Mouse (Mus musculus): ENCODE measurements around the gene A930002H24Rik. TPM values are rescaled to one million over a fixed set of nuclear protein-coding genes. Genes with fewer than 3 reads are reported as not detected.
"Not testable (repeated sequence)": the region's sequence is repeated elsewhere in the genome, so short reads cannot be mapped to it uniquely, and the experiment has no call there.

The A930002H24Rik gene
- polyA plus RNA-seq, 1 experiment from 2014 or later, result 3.3 TPM

DNA sequence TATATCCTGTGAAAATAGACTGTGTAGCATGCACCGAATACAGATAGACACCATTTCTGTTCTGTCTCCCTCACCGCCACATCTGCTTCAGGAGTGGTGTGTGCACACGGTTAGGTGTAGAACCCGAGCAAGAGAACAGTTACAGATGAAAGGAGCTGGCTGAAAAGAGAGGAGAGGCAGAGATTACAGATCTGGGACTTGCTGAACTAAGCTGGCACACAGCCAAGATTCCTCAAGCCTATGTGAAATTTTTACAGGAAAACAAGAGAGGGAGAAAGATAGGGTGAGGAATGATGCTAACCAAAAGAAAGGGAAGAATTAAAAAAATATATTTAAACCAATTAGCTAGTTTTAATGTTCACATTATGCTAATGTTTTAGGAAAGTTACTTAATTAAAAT, 2.6 kb downstream of the A930002H24Rik start:
- H3K27me3 ChIP-seq, result no peaks in the 10 kb centered on the region
- no peak overlapping the region for H3K9ac ChIP-seq
- H3K4me1 ChIP-seq, result peaks cover 12% of the 10 kb centered on the region; the same call in 1 of the 2 replicates
- H3K36me3 ChIP-seq, result no peaks in the 10 kb centered on the region
- WGBS, result 29% methylated on average over 4 of the region's 4 CpGs
- no peak overlapping the region for H3K27ac ChIP-seq
- H3K4me3 ChIP-seq, result no peak overlapping the region
- no peak for ATAC-seq (ENCODE audit: borderline replicate concordance, extremely low read depth, low FRiP score, low TSS enrichment)
- H3K9me3 ChIP-seq, result no peaks in the 10 kb centered on the region
- no peak overlapping the region for H3K4me2 ChIP-seq

DNA sequence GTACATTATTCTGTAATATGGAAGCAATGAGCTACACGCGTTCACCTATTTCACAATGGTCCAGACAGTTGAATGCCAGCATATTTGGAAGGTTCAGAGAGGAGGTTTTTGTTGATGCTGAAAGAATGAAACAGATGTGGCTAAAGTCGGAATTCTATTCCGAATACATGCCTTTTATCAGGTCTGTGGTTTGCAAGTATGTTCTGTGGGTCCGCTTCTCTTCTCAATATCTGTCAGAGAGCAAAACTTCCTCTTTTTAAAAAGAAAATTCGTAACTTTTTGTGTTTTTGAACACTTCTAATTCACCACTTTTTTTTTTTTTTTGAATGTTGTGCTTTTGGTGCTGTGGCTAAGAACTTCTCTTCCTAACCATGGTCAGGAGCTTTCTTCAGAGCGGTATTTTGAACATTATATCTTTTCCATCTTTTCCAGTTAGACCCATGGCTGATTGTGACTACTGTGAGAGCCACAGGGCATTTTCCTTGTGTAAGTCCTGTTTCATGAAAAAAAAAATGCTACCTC, 6.5 kb downstream of the A930002H24Rik start:
- Histone ChIP-seq H3K36me3 (no peaks in the 10 kb centered on the region), H3K9ac (no peak overlapping the region), H3K4me2 (no peak overlapping the region), H3K4me1 (peaks cover 4% of the 10 kb centered on the region; the same call in 1 of the 2 replicates), H3K4me3 (no peak overlapping the region), H3K27ac (no peak overlapping the region), H3K9me3 (no peaks in the 10 kb centered on the region), H3K27me3 (no peaks in the 10 kb centered on the region)
- 87% methylated on average over 7 of the region's 7 CpGs for WGBS
- no peak for ATAC-seq (ENCODE audit: borderline replicate concordance, extremely low read depth, low FRiP score, low TSS enrichment)

DNA sequence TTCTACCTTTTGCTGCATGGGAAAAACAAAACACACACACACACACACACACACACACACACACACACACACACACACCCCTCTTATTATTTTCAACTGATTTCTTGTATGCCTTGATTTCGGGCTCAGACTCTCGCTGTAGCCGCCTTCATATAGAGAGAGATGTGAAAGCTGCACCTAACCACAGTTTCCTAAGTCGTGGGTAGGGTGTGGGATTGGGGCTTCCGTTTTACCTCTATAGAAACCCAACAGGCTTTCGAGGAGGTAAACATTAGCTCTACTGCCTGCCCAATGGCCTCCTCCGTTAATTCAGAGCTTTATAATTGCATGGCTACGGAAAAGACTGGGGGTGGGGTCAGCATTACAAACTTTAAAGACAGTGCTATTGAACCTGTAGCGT, 13.6 kb downstream of the A930002H24Rik start:
- ATAC-seq (ENCODE audit: borderline replicate concordance, extremely low read depth, low FRiP score, low TSS enrichment), result no peak
- peak overlapping the region; percentile 60 for H3K4me2 ChIP-seq

DNA sequence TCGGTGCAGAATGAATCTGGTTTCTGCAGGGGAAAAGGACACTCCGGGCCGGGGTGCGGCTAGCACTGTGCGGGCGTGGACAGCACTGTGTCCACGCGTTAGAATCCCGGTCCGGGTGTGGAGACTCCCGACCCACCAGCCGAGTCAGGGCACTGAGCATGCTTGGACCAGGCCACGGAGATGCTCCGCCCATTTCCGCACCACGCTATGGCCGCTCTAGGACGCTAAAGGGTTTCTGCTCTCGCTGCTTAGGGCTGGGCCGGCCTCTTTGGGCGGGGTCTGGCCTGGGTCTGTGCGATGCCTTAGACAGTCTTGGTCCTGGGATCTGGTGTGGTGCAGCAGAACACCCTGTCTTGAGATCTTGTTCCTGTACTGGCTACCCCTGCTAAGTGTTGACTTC, 14.0 kb downstream of the A930002H24Rik start:
- no peaks in the 10 kb centered on the region for H3K36me3 ChIP-seq

More for the DNA sequence above, 13.6 kb downstream of the A930002H24Rik start:
- Histone ChIP-seq H3K27me3 (no peaks in the 10 kb centered on the region), H3K4me1 (0 out of 2 replicates have a peak, but pooled peaks cover 3% of the 10 kb centered on the region), H3K9me3 (no peaks in the 10 kb centered on the region), H3K9ac (no peak overlapping the region), H3K36me3 (no peaks in the 10 kb centered on the region), H3K27ac (no peak overlapping the region), H3K4me3 (no peak overlapping the region)
- WGBS, result 88% methylated on average over 9 of the region's 9 CpGs

DNA sequence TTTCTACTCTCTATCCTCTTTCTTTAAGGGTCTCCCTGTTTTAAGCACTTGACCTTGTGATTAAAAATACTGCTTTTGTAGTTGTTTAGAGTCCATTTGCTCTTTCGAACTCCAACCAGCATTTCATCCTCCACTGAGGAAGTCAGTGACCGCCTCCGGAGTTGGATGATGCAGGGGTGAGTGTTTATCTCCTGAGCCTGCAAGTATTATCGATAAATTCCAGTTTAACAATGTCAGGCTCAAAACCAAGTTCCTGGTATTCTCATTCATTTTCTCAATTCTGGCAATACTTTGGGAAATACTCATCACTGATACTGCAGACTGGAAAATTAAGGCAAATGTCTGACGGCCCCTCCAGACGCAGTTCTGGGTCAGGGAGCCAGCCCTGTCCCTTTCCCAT, 14.4 kb downstream of the A930002H24Rik start:
- H3K4me3 ChIP-seq, result peak overlapping the region; percentile 68
- H3K36me3 ChIP-seq, result no peaks in the 10 kb centered on the region
- peak overlapping the region; percentile 84 for H3K9ac ChIP-seq
- peak overlapping the region; percentile 60 for H3K4me2 ChIP-seq
- 0 out of 2 replicates have a peak, but pooled peaks cover 3% of the 10 kb centered on the region for H3K4me1 ChIP-seq
- peak overlapping the region; percentile 61; the same call in 1 of the 2 replicates for H3K27ac ChIP-seq
- no peaks in the 10 kb centered on the region for H3K27me3 ChIP-seq
- WGBS, result 2% methylated on average over 6 of the region's 6 CpGs
- H3K9me3 ChIP-seq, result no peaks in the 10 kb centered on the region
- peak; percentile 36; the same call in 1 of the 2 replicates for ATAC-seq (ENCODE audit: borderline replicate concordance, extremely low read depth, low FRiP score, low TSS enrichment)

More for the DNA sequence above, 14.0 kb downstream of the A930002H24Rik start:
- Histone ChIP-seq H3K27ac (peak overlapping the region; percentile 61; the same call in 1 of the 2 replicates), H3K27me3 (no peaks in the 10 kb centered on the region), H3K4me1 (0 out of 2 replicates have a peak, but pooled peaks cover 3% of the 10 kb centered on the region), H3K4me3 (peak overlapping the region; percentile 68), H3K4me2 (peak overlapping the region; percentile 60), H3K9me3 (no peaks in the 10 kb centered on the region), H3K9ac (peak overlapping the region; percentile 84)
- WGBS, result under 1% methylated on average over 22 of the region's 22 CpGs
- ATAC-seq (ENCODE audit: borderline replicate concordance, extremely low read depth, low FRiP score, low TSS enrichment), result peak; percentile 100

DNA sequence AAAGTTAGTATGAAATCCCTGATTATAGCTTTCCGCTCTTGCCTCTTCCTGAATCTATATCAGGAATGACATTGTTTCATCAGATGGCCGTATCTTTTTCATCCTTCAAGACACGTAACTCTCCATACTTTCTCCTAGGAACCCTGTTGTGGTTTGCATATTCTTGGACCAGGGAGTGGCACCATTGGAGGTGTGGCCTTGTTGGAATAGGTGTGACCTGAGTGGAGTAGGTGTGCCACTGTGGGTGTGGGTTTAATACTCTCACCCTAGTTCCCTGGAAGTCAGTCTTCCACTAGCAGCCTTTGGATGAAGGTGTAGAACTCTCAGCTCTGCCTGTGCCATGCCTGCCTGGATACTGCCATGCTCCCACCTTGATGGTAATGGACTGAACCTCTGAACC, 17.8 kb downstream of the A930002H24Rik start:
- H3K36me3 ChIP-seq; H3K4me2 ChIP-seq; H3K4me3 ChIP-seq; H3K27ac ChIP-seq; H3K27me3 ChIP-seq; H3K4me1 ChIP-seq; ATAC-seq (ENCODE audit: borderline replicate concordance, extremely low read depth, low FRiP score, low TSS enrichment); H3K9ac ChIP-seq; H3K9me3 ChIP-seq: not testable (repeated sequence)
- 94% methylated on average over 3 of the region's 3 CpGs for WGBS

DNA sequence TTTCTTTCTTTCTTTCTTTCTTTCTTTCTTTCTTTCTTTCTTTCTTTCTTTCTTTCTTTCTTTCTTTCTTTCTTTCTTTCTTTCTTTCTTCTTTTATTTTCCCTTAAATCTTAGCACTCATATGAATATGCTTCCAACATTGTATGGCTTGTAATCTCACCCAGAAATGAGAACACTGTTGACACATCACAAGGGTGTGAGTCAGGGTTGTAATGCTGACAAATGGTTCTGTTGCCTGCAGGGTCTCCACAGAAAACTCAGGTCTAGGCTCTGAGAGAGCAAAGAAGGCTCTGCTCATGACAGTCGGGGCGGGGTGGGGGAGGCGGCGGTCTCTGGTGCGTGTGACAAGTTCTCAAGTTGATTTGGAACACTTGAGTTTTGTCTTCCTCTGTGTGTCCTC, 18.7 kb downstream of the A930002H24Rik start:
- 69% methylated on average over 5 of the region's 5 CpGs for WGBS
- H3K9ac ChIP-seq, result no peak overlapping the region
- no peak overlapping the region for H3K4me2 ChIP-seq
- no peak for ATAC-seq (ENCODE audit: borderline replicate concordance, extremely low read depth, low FRiP score, low TSS enrichment)
- no peak overlapping the region for H3K4me3 ChIP-seq
- H3K4me1 ChIP-seq, result 0 out of 2 replicates have a peak, but pooled peaks cover 3% of the 10 kb centered on the region
- H3K9me3 ChIP-seq, result no peaks in the 10 kb centered on the region
- no peaks in the 10 kb centered on the region for H3K27me3 ChIP-seq
- no peak overlapping the region for H3K27ac ChIP-seq
- H3K36me3 ChIP-seq, result no peaks in the 10 kb centered on the region

DNA sequence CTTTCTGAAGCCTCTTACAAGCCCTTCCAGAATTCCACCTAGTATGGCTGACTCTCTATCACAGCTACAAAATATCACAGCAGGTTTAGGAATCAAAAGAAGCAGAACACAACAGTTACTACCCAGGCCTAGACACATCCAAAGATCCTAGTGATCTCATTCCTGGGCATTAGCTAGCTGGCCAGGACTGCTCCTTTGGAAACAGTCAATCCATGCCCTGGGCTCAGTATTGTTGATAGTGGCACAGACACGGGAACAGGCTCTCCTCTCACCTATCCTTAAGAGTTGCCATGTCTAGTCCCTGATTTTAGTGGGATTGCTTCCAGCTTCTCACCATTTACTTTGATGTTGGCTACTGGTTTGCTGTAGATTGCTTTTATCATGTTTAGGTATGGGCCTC, 21.4 kb downstream of the A930002H24Rik start:
- Histone ChIP-seq H3K27ac (no peak overlapping the region), H3K9ac (no peak overlapping the region), H3K36me3 (no peaks in the 10 kb centered on the region), H3K4me2 (no peak overlapping the region), H3K9me3 (no peaks in the 10 kb centered on the region), H3K4me3 (no peak overlapping the region), H3K4me1 (no peaks in the 10 kb centered on the region), H3K27me3 (no peaks in the 10 kb centered on the region)
- 83% methylated on average over 1 of the region's 1 CpGs for WGBS
- ATAC-seq (ENCODE audit: borderline replicate concordance, extremely low read depth, low FRiP score, low TSS enrichment), result no peak

DNA sequence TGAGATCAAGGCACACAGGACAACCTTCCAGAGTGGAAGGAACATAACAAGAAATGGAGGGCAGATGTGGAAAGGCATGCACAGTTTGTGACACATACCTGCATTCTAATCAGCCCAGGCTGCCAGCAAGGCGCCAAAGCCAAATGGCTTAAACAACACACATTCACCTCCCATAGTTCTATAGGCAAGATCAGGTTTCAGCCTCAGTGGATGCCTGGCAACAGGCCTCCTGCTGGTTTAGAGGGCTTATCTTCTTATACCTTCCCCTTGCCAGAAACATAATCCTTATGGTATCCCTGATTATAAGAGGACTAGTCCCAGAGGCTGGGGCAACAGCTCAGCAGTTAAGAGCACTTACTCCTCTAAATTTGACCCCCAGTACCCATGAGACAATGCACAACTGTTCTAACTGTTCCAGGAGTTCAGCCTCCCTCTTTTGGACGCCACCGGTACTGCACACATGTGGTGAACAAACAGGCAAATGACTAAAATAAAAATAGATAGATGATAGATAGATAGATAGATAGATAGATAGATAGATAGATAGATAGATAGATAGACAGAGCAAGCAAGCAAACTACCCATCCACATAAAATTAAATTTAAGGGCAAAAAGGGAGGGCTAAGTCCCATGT, 23.8 kb downstream of the A930002H24Rik start:
- WGBS, result 84% methylated on average over 3 of the region's 3 CpGs
- Histone ChIP-seq H3K4me3 (no peak overlapping the region), H3K36me3 (no peaks in the 10 kb centered on the region), H3K9ac (no peak overlapping the region), H3K9me3 (no peaks in the 10 kb centered on the region), H3K4me2 (no peak overlapping the region), H3K27ac (no peak overlapping the region), H3K27me3 (no peaks in the 10 kb centered on the region), H3K4me1 (no peaks in the 10 kb centered on the region)
- ATAC-seq (ENCODE audit: borderline replicate concordance, extremely low read depth, low FRiP score, low TSS enrichment), result no peak

DNA sequence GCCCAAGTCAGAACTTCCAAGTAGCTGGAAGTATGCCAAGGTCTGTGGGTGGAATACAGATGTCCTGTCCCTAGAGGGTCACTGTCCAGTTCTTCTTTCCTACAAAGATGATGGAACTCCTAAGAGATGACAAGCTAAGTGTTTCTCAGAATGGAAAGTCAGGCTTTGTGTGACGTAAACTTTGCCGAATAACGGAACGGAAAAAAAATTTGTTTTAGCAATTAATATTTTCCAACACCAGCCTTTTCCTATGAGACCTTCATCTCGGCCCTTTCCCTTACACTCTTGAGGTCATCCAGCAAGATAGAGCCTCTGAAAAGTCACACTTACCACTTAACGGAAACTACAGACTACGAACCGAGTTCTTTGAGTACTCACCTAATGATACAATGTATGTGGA, 25.4 kb downstream of the A930002H24Rik start:
- H3K27ac ChIP-seq, result no peak overlapping the region
- H3K4me1 ChIP-seq, result no peaks in the 10 kb centered on the region
- H3K4me3 ChIP-seq, result no peak overlapping the region
- 83% methylated on average over 8 of the region's 8 CpGs for WGBS
- no peaks in the 10 kb centered on the region for H3K9me3 ChIP-seq
- ATAC-seq (ENCODE audit: borderline replicate concordance, extremely low read depth, low FRiP score, low TSS enrichment), result no peak
- H3K27me3 ChIP-seq, result no peaks in the 10 kb centered on the region
- no peaks in the 10 kb centered on the region for H3K36me3 ChIP-seq
- H3K4me2 ChIP-seq, result no peak overlapping the region
- H3K9ac ChIP-seq, result no peak overlapping the region

DNA sequence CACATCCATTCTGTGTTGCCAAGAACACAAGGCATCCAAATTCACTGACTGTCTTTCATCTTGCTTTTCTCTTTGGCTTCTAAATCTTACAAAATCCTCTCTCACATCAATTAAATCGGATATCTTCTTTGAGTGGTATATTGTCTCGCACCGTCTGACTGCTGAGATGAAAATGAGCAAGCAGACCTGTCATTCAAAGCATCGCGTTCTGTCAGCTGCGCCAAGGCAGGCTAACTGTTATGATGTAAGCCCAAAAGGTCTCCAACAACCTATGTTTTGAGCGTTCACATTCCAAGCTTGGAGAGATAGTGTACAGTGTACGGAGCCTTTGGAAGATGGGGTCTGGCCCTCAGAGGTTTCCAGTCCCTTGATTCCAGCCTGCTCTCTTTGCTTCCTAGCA, 26.9 kb downstream of the A930002H24Rik start:
- 77% methylated on average over 8 of the region's 8 CpGs for WGBS
- Histone ChIP-seq H3K4me3 (no peak overlapping the region), H3K9me3 (no peaks in the 10 kb centered on the region), H3K36me3 (no peaks in the 10 kb centered on the region), H3K4me1 (no peaks in the 10 kb centered on the region), H3K27me3 (no peaks in the 10 kb centered on the region), H3K9ac (no peak overlapping the region), H3K4me2 (no peak overlapping the region), H3K27ac (no peak overlapping the region)
- ATAC-seq (ENCODE audit: borderline replicate concordance, extremely low read depth, low FRiP score, low TSS enrichment), result no peak

DNA sequence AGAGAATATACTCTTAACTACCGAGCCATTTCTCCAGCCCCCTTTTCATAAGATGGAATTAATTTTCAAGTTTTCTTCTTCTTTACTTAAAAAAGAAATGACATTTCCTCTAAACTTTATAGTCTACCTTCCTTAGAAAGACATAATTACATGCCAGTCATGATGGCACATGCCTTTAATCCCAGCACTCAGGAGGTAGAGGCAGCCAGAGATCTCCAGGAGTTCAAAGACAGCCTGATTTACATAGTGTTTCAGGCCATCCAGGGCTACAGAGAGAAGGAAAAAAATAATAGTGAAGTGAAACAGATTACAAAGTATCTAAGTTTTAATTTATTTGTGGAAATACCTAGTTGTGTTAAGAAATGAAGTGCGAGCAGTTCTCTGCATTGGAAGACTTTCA, 27.4 kb downstream of the A930002H24Rik start:
- Histone ChIP-seq H3K9me3 (no peaks in the 10 kb centered on the region), H3K4me1 (no peaks in the 10 kb centered on the region), H3K4me2 (no peak overlapping the region), H3K27me3 (no peaks in the 10 kb centered on the region), H3K36me3 (no peaks in the 10 kb centered on the region), H3K4me3 (no peak overlapping the region), H3K9ac (no peak overlapping the region), H3K27ac (no peak overlapping the region)
- WGBS, result 72% methylated on average over 2 of the region's 2 CpGs
- no peak for ATAC-seq (ENCODE audit: borderline replicate concordance, extremely low read depth, low FRiP score, low TSS enrichment)
